31 mouse cellular contexts compared by ENCODE assay signal in the genomic region with DNA sequence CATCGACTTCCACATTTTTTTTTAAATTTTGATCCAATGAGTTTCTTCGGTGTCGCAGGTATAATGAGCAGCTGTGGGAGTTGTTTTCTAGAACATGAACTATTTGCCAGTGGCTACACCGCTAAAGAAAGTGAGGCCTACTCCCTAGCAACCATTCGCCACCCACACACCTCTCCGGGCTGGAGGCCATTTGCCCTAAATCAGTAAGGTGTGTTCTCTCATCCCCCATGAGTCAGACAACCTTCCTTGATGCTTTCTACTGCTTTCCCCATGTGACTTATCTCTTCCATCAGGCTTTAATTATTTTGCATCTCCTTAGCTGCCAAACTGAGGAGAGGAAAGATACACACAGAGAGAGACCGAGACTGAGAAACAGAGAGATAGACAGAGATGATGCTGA. TPM values are rescaled to one million over a fixed set of nuclear protein-coding genes. Genes with fewer than 3 reads are reported as not detected.
"Had no signal": no experiment of that assay in that cellular context is flagged by ENCODE, and none has a peak within 500 bp of the region (broad histone marks: within the 10 kb centered on the region; RNA-seq: fewer than 3 reads in every experiment).

No protein-coding gene starts in this region.

- H3K4me2 ChIP-seq: heart, embryonic 11.5 days; heart, embryonic 13.5 days; heart, embryonic 15.5 days; hindbrain, embryonic 12.5 days; hindbrain, embryonic 14.5 days; intestine, embryonic 15.5 days; kidney, embryonic 15.5 days; limb, embryonic 13.5 days; limb, embryonic 15.5 days; liver, embryonic 11.5 days; liver, embryonic 13.5 days; liver, embryonic 15.5 days had no signal

- H3K27ac ChIP-seq: gastrocnemius, adult 2 months; heart, adult 2 months; heart, embryonic 13.5 days; heart, embryonic 15.5 days; hindbrain, embryonic 10.5 days; hindbrain, embryonic 12.5 days; hindbrain, embryonic 14.5 days; intestine, embryonic 15.5 days; kidney, embryonic 15.5 days; kidney, postnatal 0 days; limb, embryonic 13.5 days; limb, embryonic 15.5 days; liver, embryonic 13.5 days; liver, embryonic 15.5 days had no signal

- H3K4me1 ChIP-seq: heart, embryonic 13.5 days; heart, embryonic 15.5 days; hindbrain, embryonic 10.5 days; hindbrain, embryonic 12.5 days; intestine, embryonic 15.5 days; kidney, embryonic 15.5 days; limb, embryonic 13.5 days; limb, embryonic 15.5 days; liver, embryonic 13.5 days; liver, embryonic 15.5 days had no signal

- H3K9ac ChIP-seq: heart, embryonic 13.5 days; heart, embryonic 15.5 days; hindbrain, embryonic 12.5 days; hindbrain, embryonic 14.5 days; intestine, embryonic 15.5 days; kidney, embryonic 15.5 days; limb, embryonic 13.5 days; limb, embryonic 15.5 days; liver, embryonic 13.5 days; liver, embryonic 15.5 days had no signal

- ATAC-seq: hindbrain, embryonic 16.5 days; intestine, embryonic 15.5 days had no signal

- H3K9me3 ChIP-seq: heart, embryonic 13.5 days; heart, embryonic 15.5 days; hindbrain, embryonic 10.5 days; hindbrain, embryonic 12.5 days; intestine, embryonic 15.5 days; kidney, embryonic 15.5 days; limb, embryonic 13.5 days; limb, embryonic 15.5 days; liver, embryonic 13.5 days; liver, embryonic 15.5 days had no signal

- H3K36me3 ChIP-seq: heart, embryonic 13.5 days; heart, embryonic 15.5 days; hindbrain, embryonic 10.5 days; hindbrain, embryonic 12.5 days; intestine, embryonic 15.5 days; kidney, embryonic 15.5 days; limb, embryonic 13.5 days; limb, embryonic 15.5 days; liver, embryonic 13.5 days; liver, embryonic 15.5 days had no signal

- H3K27me3 ChIP-seq: heart, embryonic 13.5 days; heart, embryonic 15.5 days; hindbrain, embryonic 12.5 days; intestine, embryonic 15.5 days; kidney, embryonic 15.5 days; limb, embryonic 13.5 days; limb, embryonic 15.5 days; liver, embryonic 13.5 days; liver, embryonic 15.5 days had no signal

- H3K4me3 ChIP-seq: gastrocnemius, adult 2 months; heart, adult 2 months; heart, embryonic 13.5 days; heart, embryonic 15.5 days; hindbrain, embryonic 10.5 days; hindbrain, embryonic 12.5 days; intestine, embryonic 15.5 days; kidney, embryonic 15.5 days; limb, embryonic 13.5 days; limb, embryonic 15.5 days; liver, embryonic 13.5 days; liver, embryonic 15.5 days had no signal

- DNase-seq: gastrocnemius, adult 2 months; gastrocnemius, postnatal 10 days; gastrocnemius, postnatal 25 days; heart, adult 11 months; heart, adult 2 months; heart, postnatal 14 days; heart, postnatal 4 days; kidney, adult 11 months; kidney, adult 2 months; kidney, adult 9 months; kidney, postnatal 14 days; kidney, postnatal 36 days; layer of hippocampus, adult 9-11 months; layer of hippocampus, postnatal 36 days; left cerebral cortex, postnatal 4 days; liver, embryonic 13.5 days had no signal

RNA-seq across cellular contexts. Expression of gene Tnfsf11, which starts 43.7 kb away (rescaled TPM):
- polyA plus RNA-seq: heart, adult 2 months; hindbrain, embryonic 16.5 days; limb, embryonic 11.5 days had no signal
